Mouse (Mus musculus): ENCODE data around the gene Fam19a3.
"Not testable (repeated sequence)": the region's sequence is repeated elsewhere in the genome, so short reads cannot be mapped to it uniquely, and the experiment has no call there.

The Fam19a3 gene

GRCm38 (mm10) chr3:104791671-104792070, 10.0 kb upstream of the Fam19a3 start:
- no peak for DNase-seq

GRCm38 (mm10) chr3:104791017-104791416, 9.4 kb upstream of the Fam19a3 start:
- DNase-seq = no peak

DNA sequence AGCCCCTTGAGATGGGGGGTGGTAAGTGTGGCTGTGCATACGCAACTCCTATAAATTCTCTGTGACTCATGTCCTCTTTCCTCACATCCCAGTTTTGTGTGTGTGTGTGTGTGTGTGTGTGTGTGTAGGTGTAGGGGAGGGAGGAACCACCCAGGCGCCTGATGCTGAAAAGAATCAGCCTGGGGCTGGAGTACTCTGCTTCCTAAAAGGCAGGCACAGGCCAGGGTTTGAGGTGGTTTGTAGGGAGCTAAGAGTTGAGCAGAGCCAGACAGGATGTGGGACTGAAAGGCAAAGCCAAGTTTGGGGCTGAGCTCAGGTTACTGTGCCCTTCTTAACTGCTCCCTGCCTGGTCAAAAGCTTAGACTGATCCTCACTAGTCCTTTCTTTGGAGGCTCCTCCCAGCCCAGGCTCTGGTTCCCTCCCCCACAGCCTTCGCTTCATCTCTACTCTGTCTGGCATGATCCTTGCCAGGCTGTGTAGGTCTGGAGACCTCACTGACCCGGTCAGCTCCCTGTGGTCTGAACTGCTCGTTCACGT, 8.8 kb upstream of the Fam19a3 start:
- no peak for DNase-seq

- no peak for DNase-seq
These were observed 8.2 kb upstream of the Fam19a3 start for GRCm38 (mm10) chr3:104789822-104790221.

- DNase-seq = no peak
These were observed 7.6 kb upstream of the Fam19a3 start for GRCm38 (mm10) chr3:104789312-104789605.

DNA sequence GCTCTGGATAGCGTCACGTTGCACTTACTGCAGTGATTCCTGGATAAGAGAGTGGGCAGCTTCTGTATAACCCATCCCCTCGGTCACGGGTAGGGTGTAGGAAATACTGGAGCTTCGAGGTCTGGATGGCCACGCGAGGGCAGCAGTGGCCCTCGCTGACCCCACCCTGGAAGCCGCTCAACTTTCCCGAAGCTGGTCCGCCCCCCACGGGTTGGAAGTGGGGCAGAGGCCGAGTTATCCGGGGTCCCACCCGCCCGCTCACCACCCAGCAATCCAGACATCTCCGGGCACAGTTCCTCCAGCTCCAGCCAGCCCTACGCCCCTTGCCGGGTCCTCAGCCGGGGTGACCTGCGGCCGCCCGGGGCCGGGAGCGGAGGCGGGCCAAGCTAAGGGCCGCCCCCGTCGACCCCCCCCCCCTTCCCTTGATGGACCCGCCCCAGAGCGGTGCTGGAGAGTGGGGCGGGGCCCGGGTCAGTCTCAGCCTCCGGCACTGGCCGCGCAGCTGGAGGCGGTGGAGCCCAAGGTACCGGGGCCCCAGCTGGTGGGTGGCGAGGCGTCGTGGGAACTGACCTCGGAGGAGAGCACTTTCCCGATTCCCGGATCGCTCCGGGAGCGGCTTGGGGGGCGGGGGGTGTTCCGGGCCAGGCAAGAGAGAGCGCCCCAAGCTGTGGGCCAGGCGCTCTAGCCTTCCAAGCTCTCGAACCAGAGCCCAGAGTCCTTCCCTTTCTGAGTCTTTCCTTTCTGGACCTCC, 7.1 kb upstream of the Fam19a3 start:
- peak in 1 of 2 experiments; percentile 33 for DNase-seq

DNA sequence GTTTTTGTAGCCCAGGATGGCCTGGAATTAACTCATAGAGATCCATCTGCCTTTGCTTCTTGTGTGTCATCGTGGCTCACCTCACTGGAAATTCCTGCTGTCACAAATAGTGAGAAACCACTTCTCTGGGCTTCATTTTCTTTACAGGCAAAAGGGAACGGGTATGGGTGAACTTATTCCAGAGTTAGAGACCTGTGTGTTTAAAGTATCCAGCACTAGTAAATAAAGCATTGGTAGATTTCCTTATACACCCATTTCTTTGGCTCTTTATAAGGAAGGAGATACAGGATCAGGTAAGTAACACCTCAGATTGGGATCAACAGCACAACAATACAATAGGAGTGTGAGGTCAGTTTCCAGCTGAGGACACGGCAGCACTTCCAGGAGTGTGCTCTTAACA, 6.4 kb upstream of the Fam19a3 start, which contains the start of gene Rhoc:
Gene Rhoc (plus strand): TSS at position 301 of the 400 bp plus-strand sequence.
- no peak for DNase-seq

DNA sequence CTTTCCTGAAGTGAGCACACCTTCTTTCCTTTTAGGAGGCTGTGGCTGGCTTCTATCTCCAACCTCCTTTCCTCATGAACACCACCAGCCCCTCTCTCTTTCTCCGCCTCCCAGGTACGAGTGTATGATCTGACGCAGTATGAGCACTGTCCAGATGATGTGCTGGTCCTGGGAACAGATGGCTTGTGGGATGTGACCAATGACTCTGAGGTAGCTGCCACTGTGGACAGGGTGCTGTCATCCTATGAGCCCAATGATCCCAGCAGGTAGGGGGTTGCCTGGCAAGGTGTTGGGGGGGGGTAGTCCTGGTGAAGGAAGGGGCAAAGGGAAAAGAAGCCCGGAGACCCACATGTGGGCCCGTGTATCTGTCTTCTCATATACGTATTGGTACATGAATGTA, 3.6 kb upstream of the Fam19a3 start:
- DNase-seq = no peak

DNA sequence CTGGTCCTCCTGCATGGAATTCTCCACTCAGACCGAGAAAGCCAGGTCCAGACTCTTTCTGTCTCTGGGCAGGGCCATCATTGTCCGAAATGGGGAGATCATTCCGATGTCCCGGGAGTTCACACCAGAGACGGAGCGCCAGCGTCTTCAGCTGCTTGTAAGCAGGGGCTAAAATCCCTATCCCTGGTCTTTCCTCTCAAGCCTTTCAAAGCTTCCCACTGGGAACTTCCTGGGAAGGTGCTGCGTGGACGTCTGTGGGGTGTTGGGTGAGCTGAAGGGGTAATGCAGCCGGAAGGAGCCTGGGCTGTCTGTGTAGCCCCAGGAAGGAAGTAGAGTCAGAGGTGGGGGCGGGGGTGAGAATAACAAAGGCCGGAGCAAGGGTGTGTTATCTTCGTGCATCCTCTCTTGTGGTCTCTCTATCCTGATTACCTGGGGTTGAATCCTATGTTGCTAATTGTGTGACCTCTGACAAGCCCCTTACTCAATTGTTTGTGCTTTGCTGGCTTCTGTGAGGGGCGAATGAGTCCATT, 2.4 kb upstream of the Fam19a3 start:
- no peak for DNase-seq

- DNase-seq = no peak
These were observed 531 bp upstream of the Fam19a3 start for GRCm38 (mm10) chr3:104782061-104782681.

DNA sequence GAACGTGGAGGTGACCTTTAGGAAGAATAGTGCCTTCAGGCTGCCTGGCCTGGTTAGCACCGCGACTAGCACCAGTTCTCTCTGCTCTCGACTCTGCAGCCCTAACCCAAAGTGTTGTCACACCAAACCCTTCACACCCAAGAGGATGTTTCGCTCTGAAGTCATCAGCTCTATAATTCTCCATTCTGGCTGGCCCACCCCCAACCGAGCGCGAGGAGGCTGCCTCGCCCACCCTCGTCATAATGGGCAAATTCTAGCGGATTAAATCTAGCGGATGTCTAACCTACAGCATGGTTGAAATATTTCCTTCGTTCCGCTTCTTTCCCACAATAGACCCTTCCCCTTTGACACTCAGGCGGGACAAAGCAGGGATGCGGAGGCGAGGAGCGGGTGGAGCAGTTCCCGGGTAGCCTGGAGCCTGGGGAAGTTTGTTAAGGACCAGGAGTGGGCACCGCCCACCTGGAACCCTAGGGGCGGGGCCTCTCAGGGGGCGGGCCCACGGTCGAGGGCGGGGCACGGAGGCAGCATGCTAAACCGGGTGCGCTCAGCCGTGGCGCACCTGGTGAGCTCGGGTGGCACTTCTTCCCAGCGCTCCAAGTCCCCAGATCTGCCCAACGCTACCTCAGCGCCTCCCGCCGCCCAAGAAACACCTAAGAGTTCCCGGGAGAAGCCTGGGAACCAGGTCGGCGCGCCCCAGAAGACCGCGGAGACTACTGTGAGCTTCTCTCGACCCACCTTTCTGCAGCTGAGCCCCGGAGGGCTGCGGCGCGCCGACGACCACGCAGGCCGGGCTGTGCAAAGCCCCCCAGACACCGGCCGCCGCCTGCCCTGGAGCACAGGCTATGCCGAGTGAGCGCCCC, 849 bp downstream of the Fam19a3 start, which contains the start of gene Ppm1j:
Gene Ppm1j (plus strand): TSS at position 496 of the 860 bp plus-strand sequence.
- DNase-seq = no peak

DNA sequence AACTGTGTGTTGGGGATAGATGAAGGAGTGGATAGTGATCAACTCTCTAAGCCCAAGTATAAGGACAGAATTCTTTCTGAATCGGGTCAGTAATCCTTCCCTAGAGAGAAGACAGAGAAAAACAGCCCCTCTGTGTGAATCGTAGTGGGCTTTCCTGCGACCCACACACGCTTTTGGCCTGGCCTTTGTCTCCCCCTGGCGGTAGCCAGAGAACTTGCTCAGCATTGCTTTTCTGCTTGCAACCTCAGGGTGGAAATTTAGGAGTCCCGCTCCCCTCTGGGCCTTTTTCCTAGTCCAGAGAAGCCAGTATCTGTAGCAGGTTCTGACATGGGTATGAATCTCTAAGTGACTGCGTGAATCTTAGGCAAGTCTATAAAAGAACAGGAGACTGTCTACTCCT, 1.7 kb downstream of the Fam19a3 start:
- peak in 1 of 2 experiments; percentile 36 for DNase-seq

DNA sequence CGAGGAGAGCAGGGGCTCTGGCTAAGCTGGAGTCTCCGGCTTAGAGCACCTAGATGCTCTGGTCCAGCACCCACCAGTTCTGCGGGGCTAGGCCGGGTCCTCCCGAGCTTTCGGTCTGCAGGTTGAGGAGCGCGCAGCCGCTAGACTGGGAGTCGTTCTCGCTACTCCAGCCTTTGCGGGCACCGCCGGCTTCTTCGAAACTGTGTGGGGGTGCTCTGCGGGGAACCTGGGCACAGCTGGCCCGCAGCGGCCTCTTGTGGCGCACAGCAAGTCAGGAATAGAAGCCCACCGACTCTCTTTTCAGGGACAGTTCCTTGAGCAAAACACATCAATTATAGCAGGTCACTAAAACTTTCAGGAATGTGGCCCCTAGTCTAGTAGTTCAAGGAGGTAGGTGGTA, 4.3 kb downstream of the Fam19a3 start:
- DNase-seq = no peak

DNA sequence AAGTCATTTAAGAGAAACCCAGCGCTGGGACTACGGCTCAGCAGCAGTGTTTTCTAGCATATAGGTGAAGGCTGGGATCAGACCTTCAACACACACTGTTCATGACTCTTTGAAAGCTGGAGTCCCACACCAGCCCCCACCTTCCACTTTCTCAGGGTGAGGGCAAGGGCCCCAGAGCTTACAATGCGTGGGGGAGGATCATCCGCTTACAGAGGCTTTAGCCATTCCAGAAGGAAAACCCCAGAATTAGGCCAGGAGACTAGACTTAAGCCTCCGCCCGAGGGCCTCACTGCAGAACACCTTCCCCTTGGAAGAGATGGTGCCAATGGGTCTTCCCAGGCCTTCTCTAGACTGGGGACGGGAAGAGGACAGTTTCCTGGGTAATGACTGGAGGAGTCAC, 8.3 kb downstream of the Fam19a3 start:
- no peak for DNase-seq

DNA sequence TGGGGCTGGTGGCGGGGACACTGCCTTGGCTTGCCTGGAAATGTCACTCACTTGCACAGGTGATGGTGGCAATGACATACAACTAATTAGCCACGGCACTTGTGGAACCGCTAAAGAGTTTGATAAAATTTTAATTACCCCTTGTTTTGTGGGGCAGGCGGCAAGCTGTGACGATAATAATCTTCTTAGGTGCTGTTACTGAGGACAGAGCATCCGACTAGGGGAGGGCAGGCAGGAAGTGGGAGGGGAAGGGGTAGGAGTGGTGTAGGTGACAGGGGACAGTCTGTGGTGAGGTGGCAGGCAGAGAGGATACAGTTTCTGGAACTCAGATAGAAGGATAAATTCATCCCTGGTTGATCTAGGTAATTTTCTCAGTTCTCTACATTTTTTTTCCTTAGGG, 10.2 kb downstream of the Fam19a3 start:
- no peak for DNase-seq

GRCm38 (mm10) chr3:104770918-104771317, 10.7 kb downstream of the Fam19a3 start:
- no peak for DNase-seq

GRCm38 (mm10) chr3:104770035-104770434, 11.6 kb downstream of the Fam19a3 start:
- DNase-seq = no peak

DNA sequence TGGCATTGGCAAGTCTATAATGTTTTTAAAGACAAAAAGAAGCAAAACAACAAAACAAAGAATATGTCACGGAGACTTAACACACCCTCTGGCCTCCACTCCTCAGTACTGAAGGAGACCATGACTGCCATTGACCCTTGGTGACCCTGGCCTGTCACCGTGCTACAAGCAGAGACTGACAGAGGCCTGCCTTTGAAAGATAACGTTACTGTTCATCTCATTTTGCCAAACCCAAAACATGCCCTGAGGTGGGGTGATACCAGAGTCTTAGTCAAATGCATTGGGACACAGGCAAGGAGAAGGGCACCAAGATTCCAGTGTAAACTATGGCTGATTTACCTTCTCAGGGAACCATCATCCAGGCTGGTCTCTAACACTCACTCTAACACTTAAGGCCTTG, 12.5 kb downstream of the Fam19a3 start:
- DNase-seq = no peak

- no peak for DNase-seq
These were observed 13.9 kb downstream of the Fam19a3 start for GRCm38 (mm10) chr3:104767716-104768115.

- DNase-seq = no peak
These were observed 14.5 kb downstream of the Fam19a3 start for GRCm38 (mm10) chr3:104767141-104767540.

- no peak for DNase-seq
These were observed 16.6 kb downstream of the Fam19a3 start for GRCm38 (mm10) chr3:104765021-104765420.

- not testable (repeated sequence) for DNase-seq
These were observed 19.4 kb downstream of the Fam19a3 start for GRCm38 (mm10) chr3:104762103-104762863.
